Mouse (Mus musculus): ENCODE measurements around the gene Kdelr1.

Kdelr1 gene

GRCm38 (mm10) chr7:45872624-45873023 lies at the start of gene Kdelr1:
Gene Kdelr1, plus strand, starts transcription at chr7:45872772.
- peak; percentile 83 to 92 for DNase-seq (ENCODE audit: low spot score in 2 of 2)

DNA sequence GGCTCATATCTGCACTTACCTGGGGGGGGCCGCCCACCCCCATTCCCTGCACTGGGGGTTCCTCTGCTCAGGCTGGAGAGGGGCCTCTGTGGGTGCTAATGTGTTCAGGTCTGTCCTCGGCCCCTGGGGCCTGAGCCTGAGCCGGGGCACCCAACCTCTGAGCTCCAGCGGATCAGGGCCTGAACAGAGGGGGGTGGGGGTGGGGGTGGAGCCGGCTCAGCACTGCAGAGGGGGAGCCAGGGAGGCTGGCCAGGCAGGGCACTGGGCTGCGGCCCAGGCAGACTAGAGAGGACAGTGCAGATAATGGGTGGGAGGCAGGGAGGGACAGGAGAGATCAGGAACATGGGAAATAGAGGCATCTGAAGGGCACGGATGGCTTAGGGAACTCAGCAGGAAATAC lies 48.0 kb upstream of the Kdelr1 start, which contains the start of gene Kcnj14:
Gene Kcnj14, minus strand, starts transcription at position 185 of the 400 bp plus-strand sequence.
- no peak for DNase-seq (ENCODE audit: low spot score in 2 of 2)

DNA sequence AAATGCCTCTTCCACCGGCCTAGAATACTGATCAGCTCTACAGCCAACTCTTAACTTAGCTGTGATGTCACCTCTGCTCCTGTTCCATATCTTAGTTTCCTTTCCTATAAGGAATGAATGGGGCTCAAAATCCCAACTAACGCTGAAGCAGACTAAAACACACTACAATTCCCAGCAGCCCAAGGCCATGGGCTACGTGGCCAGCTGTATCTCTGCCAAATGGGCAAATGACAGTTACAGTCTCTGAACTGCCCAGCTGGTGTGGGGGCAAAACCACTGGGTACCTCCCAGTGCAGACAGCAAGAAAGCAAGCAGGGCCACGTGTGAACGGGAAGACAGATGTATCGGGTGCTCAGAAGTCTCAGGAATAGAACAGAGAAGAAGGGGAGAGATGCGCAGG lies 45.9 kb upstream of the Kdelr1 start:
- no peak for DNase-seq (ENCODE audit: low spot score in 2 of 2)

DNA sequence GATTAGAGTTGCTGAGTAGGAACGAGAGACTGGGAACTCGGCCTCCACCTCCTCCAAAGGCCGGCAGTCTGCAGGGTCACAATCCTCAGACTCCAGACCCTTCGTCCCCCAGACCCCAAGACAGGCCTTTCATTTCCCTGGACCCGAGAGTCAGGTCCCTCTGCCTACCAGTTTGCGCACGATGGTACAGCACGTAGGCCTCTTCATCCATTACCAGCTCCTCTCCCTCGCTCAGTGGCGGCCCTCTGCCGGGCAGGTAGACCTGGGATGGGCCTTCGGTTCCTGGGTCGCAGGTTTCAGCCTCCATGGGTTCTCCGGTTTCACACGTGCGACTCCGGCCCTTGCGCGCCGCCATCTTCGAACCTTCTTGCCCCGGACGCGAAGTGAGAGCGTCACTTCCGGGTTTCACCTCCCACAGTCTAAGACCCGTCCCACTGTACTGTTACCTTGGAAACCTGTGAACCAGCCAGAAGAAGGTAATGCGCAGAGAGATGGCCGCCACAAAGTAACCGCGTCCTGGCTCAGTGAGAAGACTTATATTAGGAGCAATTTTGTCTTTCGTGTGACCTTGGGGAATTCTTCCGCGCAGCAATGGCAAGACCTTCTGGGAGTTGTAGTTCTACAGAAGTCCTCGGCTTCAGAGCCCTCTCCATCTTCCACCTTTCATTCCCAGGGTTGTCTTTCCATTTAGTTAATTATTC lies 42.0 kb upstream of the Kdelr1 start, which contains the start of gene Grwd1:
Gene Grwd1, minus strand, starts transcription at position 518 of the 701 bp plus-strand sequence.
- peak; percentile 77 to 80 for DNase-seq (ENCODE audit: low spot score in 2 of 2)

GRCm38 (mm10) chr7:45831128-45831525 lies 41.4 kb upstream of the Kdelr1 start:
- DNase-seq (ENCODE audit: low spot score in 2 of 2) = no peak

DNA sequence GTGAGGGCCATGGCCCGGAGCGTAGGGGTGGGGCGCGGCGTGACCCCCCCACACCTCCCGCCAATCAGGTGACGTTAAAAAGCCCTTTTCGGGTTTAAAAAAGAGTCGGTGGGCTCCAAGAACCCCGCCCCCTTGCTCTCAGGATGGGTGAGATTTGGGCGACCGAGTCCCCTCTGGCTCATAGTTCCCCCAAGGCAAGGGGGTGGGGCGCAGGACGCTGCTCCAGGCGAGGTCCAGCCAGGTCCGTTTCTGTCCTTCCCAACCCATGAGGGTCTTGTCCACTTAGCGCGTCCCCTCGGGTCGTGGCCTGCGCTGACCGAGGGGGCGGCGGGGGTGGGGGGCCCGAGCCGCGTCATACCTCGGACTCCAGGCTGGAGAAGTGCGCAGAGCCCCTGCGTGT lies 40.1 kb upstream of the Kdelr1 start:
- no peak for DNase-seq (ENCODE audit: low spot score in 2 of 2)

DNA sequence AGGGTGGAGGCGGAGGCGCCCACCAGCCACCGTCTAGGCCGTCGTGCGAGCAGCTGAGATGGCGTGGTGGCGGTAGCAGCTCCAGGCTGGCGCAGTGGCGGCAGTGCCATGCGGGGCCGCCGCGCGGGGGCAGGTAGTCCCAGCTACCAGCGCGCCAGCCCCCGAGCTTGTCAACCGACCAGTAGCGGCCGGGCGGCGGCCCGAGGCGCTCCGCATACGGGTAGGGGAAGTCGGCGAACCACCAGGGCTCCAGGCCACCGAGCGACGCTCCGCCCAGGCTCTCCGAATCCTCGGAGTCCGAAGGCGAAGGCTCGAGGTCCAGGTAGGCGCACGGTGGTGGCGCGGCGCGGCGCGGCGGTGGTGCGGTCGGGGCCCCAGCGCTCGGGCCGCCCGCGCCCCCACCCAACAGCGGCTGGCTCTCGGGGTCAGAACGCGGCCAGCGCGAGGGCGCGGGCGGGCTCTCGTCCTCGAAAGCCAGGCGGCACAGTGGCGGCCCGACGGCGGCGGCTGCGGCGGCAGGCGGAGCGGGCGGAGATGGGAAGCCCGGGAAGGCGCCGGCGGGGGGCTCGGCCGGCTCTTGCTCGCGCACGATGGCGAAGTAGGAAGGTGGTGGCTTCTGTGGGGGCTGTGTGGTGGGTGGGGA lies 39.3 kb upstream of the Kdelr1 start:
- no peak for DNase-seq (ENCODE audit: low spot score in 2 of 2)

DNA sequence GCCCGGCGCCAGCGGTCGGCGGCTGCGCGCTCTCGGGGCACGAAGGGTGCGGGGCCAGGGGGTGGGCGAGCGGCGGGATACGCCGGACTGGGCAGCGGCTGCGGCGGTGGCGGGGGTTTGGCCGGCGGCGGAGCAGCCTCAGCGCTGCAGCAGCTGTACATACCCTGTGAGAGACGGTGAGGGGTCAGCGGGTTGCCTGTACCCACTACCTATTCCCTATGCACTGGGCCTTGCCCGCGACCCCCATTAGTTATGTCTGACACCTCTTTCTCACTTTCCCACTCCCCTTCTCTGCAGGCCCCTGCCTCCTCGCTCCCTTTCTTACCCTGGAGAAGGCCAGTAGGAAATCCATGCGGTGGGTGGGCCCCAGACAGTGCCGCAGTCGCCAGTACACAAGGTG lies 38.6 kb upstream of the Kdelr1 start:
- DNase-seq (ENCODE audit: low spot score in 2 of 2) = no peak

DNA sequence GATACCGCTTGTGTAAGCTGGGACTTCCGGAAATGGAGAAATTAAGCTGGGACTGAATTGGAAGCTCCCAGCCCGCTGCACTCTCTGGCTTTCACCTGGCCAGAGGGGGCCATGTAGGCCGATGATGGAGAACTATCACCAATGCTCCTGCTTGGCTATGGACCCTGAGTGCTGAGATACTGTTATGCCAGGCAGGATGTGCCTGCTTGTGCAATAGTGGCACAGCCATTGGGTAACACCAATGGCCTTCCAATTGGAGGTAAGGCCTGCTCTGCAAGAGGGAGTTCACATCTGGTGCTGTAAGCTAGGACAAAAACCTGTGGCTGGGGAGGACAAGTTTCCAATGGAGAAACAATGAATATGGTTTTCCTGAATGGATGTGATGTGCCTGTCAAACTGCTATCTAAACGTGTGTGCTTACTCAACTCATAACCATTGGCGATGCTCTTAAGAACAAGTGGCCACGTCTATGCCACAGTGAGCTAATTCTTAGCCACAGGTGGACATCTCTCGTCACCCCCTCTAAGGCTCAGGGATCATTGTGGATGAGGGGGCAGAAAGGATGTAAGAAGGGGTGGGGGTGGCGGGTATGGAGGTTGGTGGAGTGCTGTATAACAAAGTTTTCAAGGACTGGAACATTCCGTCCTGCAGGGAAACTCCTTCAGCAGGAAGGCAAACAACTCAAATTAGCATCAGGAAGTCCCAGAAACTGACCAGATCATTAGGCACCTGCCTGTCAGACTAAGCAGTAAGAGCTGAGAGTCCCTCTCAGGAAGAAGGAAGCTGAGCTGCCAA lies 29.4 kb upstream of the Kdelr1 start:
- DNase-seq (ENCODE audit: low spot score in 2 of 2) = no peak

DNA sequence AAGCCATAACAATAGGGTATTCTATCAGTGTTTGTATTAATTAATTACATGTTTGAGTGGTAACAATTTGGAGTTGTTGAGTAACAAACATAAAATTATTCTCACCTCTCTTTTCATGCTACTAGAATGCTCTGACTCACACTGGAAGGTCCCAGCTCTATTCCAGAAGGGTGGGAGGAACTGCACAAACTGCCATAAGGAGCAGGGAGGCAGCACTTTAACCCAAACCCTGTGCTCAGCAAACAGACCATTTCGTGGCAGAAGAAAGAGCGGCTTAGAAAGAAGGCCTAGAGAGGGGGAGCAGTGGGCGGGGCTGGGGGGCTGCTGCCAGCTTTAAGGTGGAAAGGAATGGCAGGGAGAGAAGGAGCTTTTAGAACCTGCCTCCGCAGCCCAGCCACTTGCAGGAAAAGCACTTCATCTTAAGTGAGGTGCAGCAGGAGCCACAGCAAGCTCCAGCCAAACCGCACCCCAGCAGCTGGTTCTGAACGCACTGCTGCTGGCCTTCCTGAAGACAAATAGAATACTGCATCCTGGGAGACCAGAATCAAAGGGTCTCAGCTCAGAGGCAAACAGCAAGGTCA lies 24.0 kb upstream of the Kdelr1 start:
- DNase-seq (ENCODE audit: low spot score in 2 of 2) = no peak

DNA sequence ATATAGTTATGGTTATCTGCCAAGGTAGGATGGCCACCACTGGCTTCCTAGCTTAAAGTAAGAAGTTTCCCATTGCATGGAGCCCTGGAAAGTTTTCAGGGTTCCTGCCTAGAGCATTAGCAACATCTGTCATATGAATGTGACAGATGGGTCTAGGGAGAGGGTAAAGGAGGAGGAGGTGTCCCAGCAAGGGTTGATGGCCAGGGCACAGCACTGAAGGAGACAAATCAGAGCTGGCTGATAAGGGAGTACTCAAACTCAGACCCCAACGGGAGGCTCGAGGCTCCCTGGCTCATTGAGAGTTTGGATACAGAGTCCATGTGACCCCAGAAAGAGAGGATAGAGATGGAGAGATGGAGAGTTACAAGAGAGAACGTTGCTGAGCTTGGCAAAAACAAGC lies 21.9 kb upstream of the Kdelr1 start:
- DNase-seq (ENCODE audit: low spot score in 2 of 2) = no peak

- no peak for DNase-seq (ENCODE audit: low spot score in 2 of 2)
Observed at GRCm38 (mm10) chr7:45853089-45853488, 19.5 kb upstream of the Kdelr1 start.

- no peak for DNase-seq (ENCODE audit: low spot score in 2 of 2)
Observed at GRCm38 (mm10) chr7:45856950-45857901, 15.3 kb upstream of the Kdelr1 start.

DNA sequence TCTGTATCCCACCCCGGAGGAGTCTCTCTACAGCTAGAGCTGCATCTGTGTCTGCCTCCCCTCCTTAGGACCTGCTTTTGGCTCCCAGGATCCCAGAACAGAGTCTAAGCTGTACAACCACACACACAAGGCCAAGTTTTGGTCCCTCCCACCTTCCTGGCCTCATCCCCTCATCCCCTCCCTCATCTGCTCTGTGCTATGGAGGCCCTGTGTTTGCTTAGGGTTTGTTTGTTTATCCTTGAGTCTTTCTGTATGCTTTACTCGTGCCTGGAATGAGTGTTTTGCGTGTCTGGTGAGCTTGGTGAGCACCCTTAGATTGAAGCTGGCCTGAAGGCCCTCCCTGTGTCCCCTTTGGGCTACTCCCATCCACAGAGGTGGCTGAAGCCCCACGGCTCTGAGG lies 13.6 kb upstream of the Kdelr1 start:
- DNase-seq (ENCODE audit: low spot score in 2 of 2) = no peak

DNA sequence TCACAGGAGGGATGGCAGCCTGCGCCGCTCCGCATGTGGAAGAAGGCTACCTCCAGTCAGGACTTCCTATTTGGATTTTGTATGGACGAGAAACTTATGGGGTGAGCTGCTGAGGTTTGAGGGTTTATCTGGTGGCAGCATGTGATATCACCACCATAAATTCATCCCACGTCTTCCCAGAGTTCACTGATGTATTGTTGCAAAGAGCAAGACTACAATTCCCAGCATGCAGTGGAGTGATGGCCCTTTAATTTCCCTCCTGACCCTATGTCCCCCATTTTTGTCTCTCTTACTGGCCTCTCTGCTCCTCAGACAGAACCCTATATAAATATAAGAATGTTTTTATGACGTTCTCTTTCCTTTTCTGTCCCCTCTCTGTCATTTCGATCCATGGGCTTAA lies 9.8 kb upstream of the Kdelr1 start:
- DNase-seq (ENCODE audit: low spot score in 2 of 2) = no peak

DNA sequence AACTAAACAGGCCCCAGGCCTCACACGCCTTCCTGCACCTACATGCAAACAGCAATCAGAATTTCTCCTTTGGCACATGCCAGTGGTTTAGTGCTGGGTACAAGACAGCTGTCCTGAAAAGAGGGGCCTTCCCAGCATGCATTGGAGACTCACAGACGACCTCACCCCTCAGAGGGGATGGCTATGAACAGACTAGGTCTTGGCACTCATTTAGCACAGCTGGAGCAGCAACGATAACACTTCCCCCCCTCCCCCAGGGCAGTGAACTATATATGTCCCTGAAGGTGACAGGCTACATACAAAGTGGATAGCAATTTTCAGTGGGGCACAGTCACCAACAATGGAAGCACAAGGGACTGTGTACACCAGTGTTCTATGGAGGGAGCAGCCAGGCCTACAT lies 8.1 kb upstream of the Kdelr1 start:
- DNase-seq (ENCODE audit: low spot score in 2 of 2) = no peak

DNA sequence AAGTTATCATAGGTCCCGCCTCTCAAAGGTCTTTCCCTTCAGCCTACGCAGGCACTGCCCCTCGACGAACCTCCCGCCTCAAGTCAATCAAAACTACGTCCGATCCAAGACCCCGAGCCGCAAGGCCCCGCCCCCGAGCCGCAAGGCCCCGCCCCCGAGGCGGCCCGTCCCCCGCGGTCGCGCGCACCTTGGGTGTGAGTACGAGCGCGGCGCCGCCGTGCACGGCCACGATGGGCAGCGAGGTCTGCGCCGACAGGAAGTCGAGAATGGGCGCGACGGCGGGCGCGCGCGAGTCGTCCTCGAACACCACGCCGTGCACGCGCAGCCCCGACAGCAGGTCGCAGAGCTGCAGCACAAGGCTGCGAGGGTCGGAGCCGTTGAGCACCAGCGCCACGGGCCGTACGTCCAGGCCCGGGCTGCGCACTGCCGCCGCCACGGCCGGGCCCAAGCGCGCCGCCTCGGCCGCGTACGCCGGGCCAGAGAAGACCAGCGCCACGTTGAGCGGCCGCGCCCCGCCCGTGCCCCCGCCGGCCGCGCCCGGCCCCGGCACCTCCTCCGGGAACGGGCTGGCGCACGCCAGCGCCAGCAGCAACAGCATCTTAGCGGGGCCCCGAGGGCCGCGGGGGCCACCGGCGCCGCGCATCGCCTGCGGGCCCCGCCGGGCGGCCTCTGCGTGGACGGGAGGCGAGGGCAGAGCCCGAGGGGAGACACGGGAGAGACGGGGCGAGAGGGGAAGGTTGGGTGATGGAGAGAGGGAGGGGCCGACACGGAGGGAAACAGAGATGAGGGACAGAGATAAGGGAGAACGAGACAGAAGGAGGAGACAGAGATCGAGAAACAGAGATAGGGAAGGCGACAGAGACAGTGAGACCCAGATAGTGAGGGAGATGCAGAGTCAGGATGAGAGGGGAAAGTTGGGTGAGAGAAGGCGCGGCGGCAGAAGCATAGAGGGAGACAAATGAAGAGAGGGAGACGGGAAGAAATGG lies 6.4 kb upstream of the Kdelr1 start:
- peak; percentile 95 for DNase-seq (ENCODE audit: low spot score in 2 of 2)

- DNase-seq (ENCODE audit: low spot score in 2 of 2) = no peak
Observed at GRCm38 (mm10) chr7:45867871-45868270, 4.7 kb upstream of the Kdelr1 start.

DNA sequence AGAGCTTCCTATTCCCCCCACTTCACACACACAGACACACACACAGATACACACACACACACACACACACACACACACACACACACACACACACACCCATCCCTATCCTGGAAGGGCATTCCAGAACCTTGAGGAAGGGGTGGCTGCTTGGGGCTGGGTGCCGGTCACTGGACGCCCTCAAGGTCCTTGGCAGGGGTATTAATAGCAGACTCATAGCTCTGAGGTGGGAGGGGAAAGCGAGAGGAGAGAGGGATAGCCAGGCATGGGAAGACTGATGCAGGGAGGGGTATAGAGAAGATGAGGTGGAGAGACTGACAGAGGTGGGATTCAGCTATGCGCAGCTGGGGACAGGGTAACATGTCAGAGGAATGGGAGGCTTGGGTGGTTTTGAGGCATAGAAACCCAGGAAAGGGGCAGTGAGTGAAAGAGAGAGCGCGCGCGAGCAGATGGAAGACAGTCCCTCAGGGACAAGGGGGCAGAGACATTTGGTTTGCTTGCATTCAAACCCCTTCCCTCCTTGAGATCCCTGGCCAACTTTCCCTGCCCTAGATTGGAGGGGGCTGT lies 3.4 kb upstream of the Kdelr1 start:
- no peak for DNase-seq (ENCODE audit: low spot score in 2 of 2)

- no peak for DNase-seq (ENCODE audit: low spot score in 2 of 2)
Observed at GRCm38 (mm10) chr7:45869787-45870186, 2.8 kb upstream of the Kdelr1 start.

Data from urinary bladder, postnatal 4 days (tissue).